Mouse (Mus musculus): ENCODE measurements around the gene Zfyve9.

The Zfyve9 gene

DNA sequence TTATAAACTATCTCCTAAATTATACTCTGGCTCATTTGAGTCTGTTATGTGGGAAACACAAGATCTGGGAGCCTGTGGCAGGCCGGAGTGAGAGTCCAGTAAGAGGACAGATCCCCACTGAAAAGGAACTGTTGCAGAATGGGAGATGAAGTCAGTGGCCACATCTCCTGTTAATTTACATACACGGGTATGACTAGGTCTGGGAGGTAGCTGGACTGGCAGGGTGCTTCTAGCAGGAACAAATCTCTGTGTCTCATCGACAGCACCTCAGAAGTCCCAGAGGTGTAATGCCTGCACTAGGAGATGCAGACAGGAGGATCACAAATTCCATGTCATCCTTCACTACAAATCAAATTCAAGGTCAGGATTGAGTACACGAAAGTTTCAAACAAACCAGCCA, 162.0 kb downstream of the Zfyve9 start:
- in situ Hi-C loops (cut with MboI, MseI): no loop called here

DNA sequence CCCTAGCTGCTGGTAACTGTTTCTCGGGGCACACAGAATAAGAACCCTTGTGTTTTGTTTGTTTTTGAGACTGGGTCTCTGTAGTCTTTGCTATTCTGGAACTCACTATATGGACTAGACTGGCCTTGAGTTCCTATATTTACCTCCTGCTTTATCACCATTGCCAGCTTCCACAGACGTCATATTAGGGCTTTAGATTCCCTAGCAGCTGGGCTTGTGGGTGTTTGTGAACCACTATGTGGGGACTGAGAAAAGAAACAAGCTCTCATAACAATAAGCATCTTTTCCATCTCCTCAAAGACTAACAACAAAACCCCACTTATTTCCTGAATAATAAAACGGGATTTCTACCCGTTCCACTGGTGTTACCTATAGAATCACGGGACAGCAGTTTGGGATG, 169.7 kb downstream of the Zfyve9 start:
- in situ Hi-C loops (cut with MboI, MseI): no loop called here

DNA sequence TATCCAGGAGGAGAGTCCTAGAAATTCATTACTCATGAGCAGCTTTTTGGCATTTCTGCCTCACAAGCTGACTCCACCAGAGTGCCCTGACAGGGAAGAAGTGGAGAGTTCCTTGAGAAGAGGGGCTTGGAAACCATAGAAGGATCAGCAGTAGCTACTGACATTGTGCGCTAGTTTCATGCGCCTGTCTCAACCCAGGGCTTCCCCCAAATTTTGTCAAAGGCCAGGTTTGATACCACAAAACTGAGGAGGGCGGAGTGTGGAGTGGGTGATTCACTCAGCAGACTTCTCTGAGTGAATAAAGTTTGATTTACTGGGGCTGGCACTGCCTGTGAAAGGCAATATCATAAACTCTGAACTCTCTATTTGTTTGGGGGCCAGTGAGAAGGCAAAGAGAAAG, 171.9 kb downstream of the Zfyve9 start:
- in situ Hi-C loops (cut with MboI, MseI): no loop called here

DNA sequence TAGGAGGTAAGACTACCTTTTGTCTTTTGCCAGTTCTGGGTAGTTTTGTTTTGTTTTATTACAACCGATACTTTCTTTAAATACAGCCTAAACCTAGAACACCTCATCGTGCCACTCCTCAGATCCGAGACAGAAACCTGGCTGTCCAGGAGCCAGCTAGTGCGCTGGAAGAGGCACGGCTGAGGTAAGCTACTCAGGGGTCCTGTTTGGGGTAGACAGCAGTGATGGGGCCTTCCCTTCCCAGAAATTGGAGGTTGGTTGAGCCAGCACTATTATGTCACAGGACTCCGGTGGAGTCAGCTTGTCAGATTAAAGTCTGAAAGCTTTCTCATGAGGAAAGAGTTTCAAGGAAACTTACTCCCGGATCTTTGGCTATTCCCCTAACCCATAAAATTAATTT, 178.7 kb downstream of the Zfyve9 start:
- in situ Hi-C loops (cut with MboI, MseI): no loop called here

DNA sequence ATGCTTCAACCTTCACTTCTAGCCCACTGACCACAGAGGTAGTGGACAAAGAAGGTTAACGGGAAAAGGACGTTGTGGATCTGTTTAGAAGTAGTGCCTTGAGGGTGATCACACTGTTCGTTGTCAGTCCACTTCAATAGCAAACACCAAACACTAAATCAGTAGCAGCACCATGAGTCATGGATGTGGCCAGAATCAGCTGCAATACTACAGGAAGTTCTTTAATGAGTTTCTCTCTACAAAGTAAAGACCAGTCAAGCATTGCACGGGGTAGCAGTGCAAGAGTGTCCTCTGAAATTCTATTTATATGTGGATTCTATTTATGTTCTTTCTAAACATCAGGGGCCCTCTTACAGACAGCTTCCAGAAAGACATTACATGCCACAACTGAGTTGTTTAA, 182.3 kb downstream of the Zfyve9 start:
- in situ Hi-C loops (cut with MboI, MseI): no loop called here

DNA sequence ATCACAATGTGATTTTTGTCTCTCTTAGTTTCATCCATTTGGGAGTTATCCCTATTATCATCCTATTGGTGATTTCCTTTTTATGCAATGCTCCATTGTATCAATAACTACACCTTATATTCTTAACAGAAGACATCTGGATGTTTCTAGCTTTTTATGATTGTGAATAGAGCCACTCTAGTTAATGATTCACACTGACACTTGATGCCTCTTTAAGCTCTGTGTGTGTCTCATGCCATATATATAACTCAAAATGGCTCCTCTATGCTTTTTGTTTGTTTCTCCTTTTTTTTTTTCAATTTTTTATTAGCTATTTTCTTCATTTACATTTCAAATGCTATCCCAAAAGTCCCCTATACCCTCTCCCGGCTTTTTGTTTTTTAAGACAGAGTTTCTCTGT, 184.8 kb downstream of the Zfyve9 start:
- in situ Hi-C loops (cut with MboI, MseI): no loop called here

DNA sequence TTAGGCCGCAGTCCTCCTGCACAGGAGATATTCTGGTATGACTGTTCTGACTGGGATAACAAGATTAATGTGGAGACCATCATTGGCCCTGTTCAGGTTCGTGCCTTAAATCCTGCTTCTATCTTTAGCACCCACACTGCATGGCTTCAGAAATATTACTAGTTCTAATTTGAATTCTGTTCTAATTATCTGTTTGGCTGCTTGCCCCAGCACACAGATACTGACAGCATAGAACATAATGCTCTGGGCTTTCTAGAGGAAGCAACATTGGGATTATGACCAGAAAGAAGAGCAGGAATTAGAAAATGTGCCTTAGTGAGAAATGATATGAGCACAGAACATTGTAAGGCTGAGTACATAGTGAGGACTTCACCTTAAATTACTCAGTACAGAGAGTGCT, 187.2 kb downstream of the Zfyve9 start:
- in situ Hi-C loops (cut with MboI, MseI): no loop called here

Measured in T-helper 1 cell (primary cell).